Mouse (Mus musculus): ENCODE measurements around the gene Npas2. TPM values are rescaled to one million over a fixed set of nuclear protein-coding genes. Genes with fewer than 3 reads are reported as not detected.

The Npas2 gene
- polyA plus RNA-seq, 1 experiment from 2014 or later: 0.27 TPM

DNA sequence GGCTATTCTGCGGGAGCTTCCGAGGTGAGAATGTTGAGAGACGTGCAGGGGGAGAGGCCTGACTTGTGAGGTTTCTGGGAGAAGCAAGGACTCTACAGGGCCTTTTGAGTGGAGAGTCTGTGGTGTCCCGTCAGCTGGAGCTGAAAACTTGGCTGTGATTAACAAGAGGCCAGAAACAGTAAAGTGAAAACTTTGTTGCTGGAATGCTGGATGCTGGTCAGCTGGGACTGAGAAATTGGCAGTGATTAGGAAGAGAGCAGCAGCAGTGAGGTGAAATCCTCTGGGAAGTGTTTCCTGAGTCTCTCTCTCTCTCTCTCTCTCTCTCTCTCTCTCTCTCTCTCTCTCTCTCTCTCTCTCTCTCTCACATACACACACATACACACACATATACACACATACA, 148.3 kb downstream of the Npas2 start:
- 90% methylated on average over 4 of the region's 4 CpGs for WGBS
- H3K4me2 ChIP-seq (ENCODE audit: low read length): no peak overlapping the region

DNA sequence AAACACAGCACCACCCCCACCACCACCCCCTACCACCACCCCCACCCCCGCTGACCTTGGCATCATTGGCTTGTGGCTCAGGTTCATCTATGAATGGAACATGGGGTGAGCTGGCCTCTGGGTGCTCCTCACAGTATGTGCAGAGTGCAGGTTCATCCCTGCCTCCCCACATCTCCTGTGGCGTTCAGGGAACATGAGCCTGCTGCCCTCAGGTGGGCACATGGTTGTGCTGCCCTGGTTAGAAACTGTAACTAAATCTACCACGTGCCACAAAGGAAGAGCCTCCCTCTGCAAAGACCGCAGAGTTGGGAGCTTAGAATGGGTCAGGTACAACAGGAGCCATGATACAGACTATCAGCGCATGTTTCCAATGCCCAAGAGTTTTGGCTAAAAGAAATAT, 149.7 kb downstream of the Npas2 start:
- ATAC-seq (no peak), DNase-seq (ENCODE audit: low spot score) (no peak)
- Histone ChIP-seq H3K4me3 (ENCODE audit: low read depth, low read length) (no peak overlapping the region), H3K4me1 (ENCODE audit: control insufficient read depth, insufficient read depth, low read length) (no peaks in the 10 kb centered on the region), H3K9ac (ENCODE audit: low read length) (no peak overlapping the region), H3K4me2 (ENCODE audit: low read length) (no peak overlapping the region), H3K27ac (ENCODE audit: low read depth, low read length) (no peak overlapping the region), H3K27me3 (replicated peaks; ENCODE audit: control insufficient read depth, insufficient read depth, low read length) (no peaks in the 10 kb centered on the region), H3K36me3 (ENCODE audit: control insufficient read depth, insufficient read depth, low read length) (no peaks in the 10 kb centered on the region), H3K9me3 (replicated peaks; ENCODE audit: control insufficient read depth, low read length) (no peaks in the 10 kb centered on the region)
- 79% methylated on average over 5 of the region's 5 CpGs for WGBS

More for the DNA sequence above, 148.3 kb downstream of the Npas2 start:
- ATAC-seq (no peak), DNase-seq (ENCODE audit: low spot score) (no peak)
- H3K4me3 ChIP-seq (ENCODE audit: low read depth, low read length): no peak overlapping the region
- H3K27me3 ChIP-seq (replicated peaks; ENCODE audit: control insufficient read depth, insufficient read depth, low read length): no peaks in the 10 kb centered on the region
- no peaks in the 10 kb centered on the region for H3K4me1 ChIP-seq (ENCODE audit: control insufficient read depth, insufficient read depth, low read length)
- H3K9me3 ChIP-seq (replicated peaks; ENCODE audit: control insufficient read depth, low read length): no peaks in the 10 kb centered on the region
- no peak overlapping the region for H3K9ac ChIP-seq (ENCODE audit: low read length)
- H3K27ac ChIP-seq (ENCODE audit: low read depth, low read length): no peak overlapping the region
- H3K36me3 ChIP-seq (ENCODE audit: control insufficient read depth, insufficient read depth, low read length): no peaks in the 10 kb centered on the region

DNA sequence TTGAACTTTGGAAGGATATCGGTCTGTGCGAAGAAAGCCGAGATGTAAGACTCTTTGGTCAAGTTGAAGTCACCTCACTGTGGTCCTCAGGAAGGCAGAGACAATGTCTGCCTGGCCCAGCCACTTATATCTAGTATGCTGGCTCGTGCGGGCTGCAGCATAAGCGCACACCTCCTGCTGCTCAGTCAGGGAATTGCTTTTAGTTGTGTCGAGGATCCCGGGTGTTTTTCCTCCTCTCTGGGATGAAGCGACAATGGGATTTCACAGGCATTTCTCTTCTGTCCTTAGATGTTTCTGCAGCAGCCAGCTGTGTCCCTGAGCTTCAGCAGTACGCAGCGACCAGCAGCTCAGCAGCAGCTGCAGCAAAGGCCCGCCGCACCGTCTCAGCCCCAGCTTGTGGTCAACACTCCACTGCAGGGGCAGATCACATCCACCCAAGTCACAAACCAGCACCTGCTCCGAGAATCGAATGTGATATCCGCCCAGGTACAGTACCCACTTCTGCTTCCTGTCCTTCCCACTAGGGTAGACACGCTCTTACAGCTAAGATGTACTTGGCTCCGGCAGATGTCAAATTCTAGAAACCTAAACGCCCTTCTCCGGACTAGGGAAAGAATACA, 151.6 kb downstream of the Npas2 start:
- H3K27ac ChIP-seq (ENCODE audit: low read depth, low read length): no peak overlapping the region
- DNase-seq (ENCODE audit: low spot score) (peak; percentile 53), ATAC-seq (no peak)
- 60% methylated on average over 21 of the region's 21 CpGs for WGBS
- no peaks in the 10 kb centered on the region for H3K4me1 ChIP-seq (ENCODE audit: control insufficient read depth, insufficient read depth, low read length)
- H3K9ac ChIP-seq (ENCODE audit: low read length): no peak overlapping the region
- H3K9me3 ChIP-seq (replicated peaks; ENCODE audit: control insufficient read depth, low read length): no peaks in the 10 kb centered on the region
- H3K27me3 ChIP-seq (replicated peaks; ENCODE audit: control insufficient read depth, insufficient read depth, low read length): no peaks in the 10 kb centered on the region
- no peaks in the 10 kb centered on the region for H3K36me3 ChIP-seq (ENCODE audit: control insufficient read depth, insufficient read depth, low read length)
- no peak overlapping the region for H3K4me2 ChIP-seq (ENCODE audit: low read length)
- no peak overlapping the region for H3K4me3 ChIP-seq (ENCODE audit: low read depth, low read length)

DNA sequence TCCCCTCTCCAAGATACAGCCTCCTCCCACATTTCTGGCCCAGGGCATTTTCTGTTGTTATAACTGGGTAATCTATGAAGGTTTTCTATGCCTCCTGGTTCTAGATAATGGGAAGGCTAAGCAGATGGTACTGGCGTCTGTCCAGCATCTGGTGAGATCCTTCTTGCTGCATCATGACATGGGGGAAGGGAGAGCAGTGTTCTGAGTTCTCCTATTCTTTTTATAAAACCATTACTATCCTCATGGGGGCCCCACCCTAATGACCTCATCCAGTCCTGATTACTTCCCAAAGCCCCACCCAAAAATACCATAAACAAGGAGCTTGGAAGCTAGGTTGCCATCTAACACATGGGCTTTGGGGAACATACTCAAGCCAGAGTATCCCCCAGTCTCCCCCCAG, 155.5 kb downstream of the Npas2 start:
- Histone ChIP-seq H3K4me1 (ENCODE audit: control insufficient read depth, insufficient read depth, low read length) (no peaks in the 10 kb centered on the region), H3K9me3 (replicated peaks; ENCODE audit: control insufficient read depth, low read length) (no peaks in the 10 kb centered on the region), H3K27ac (ENCODE audit: low read depth, low read length) (no peak overlapping the region), H3K36me3 (ENCODE audit: control insufficient read depth, insufficient read depth, low read length) (no peaks in the 10 kb centered on the region), H3K4me3 (ENCODE audit: low read depth, low read length) (no peak overlapping the region), H3K27me3 (replicated peaks; ENCODE audit: control insufficient read depth, insufficient read depth, low read length) (no peaks in the 10 kb centered on the region), H3K4me2 (ENCODE audit: low read length) (no peak overlapping the region), H3K9ac (ENCODE audit: low read length) (no peak overlapping the region)
- DNase-seq (ENCODE audit: low spot score): peak; percentile 63
- WGBS: 69% methylated on average over 1 of the region's 1 CpGs
- no peak for ATAC-seq

GRCm38 (mm10) chr1:39349427-39349826, 155.9 kb downstream of the Npas2 start:
- H3K9me3 ChIP-seq (replicated peaks; ENCODE audit: control insufficient read depth, low read length): no peaks in the 10 kb centered on the region
- ATAC-seq (no peak), DNase-seq (ENCODE audit: low spot score) (no peak)
- no peaks in the 10 kb centered on the region for H3K36me3 ChIP-seq (ENCODE audit: control insufficient read depth, insufficient read depth, low read length)
- no peaks in the 10 kb centered on the region for H3K27me3 ChIP-seq (replicated peaks; ENCODE audit: control insufficient read depth, insufficient read depth, low read length)
- H3K4me1 ChIP-seq (ENCODE audit: control insufficient read depth, insufficient read depth, low read length): no peaks in the 10 kb centered on the region
- 84% methylated on average over 7 of the region's 7 CpGs for WGBS
- no peak overlapping the region for H3K27ac ChIP-seq (ENCODE audit: low read depth, low read length)
- no peak overlapping the region for H3K4me2 ChIP-seq (ENCODE audit: low read length)
- no peak overlapping the region for H3K9ac ChIP-seq (ENCODE audit: low read length)
- no peak overlapping the region for H3K4me3 ChIP-seq (ENCODE audit: low read depth, low read length)

GRCm38 (mm10) chr1:39361754-39362514, 168.4 kb downstream of the Npas2 start:
- 37% methylated on average over 24 of the region's 24 CpGs for WGBS
- ATAC-seq: no peak

DNA sequence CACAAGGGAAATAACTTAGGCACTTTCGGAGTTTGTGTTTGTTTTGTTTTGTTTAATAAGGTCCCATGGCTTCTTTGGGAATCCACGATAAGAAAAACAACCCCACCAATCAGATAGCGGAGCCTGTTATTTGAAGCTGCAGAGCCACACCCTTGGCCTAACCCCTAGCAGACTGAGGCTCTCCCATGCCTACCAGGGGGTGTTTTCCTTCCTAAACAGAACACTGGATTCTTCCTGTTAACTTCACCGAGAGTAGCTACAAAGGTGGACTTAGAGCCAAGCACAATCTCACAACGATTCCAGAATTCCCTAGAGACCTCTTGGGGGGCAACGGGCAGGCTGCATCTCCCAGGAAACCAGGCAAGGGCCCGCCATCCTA, 169.0 kb downstream of the Npas2 start:
- Histone ChIP-seq H3K9me3 (replicated peaks; ENCODE audit: control insufficient read depth, low read length) (no peaks in the 10 kb centered on the region), H3K9ac (ENCODE audit: low read length) (no peak overlapping the region), H3K4me2 (ENCODE audit: low read length) (no peak overlapping the region), H3K36me3 (ENCODE audit: control insufficient read depth, insufficient read depth, low read length) (no peaks in the 10 kb centered on the region), H3K4me3 (ENCODE audit: low read depth, low read length) (no peak overlapping the region), H3K4me1 (ENCODE audit: control insufficient read depth, insufficient read depth, low read length) (peaks cover 6% of the 10 kb centered on the region), H3K27ac (ENCODE audit: low read depth, low read length) (no peak overlapping the region), H3K27me3 (replicated peaks; ENCODE audit: control insufficient read depth, insufficient read depth, low read length) (no peaks in the 10 kb centered on the region)
- no peak for ATAC-seq
- 74% methylated on average over 7 of the region's 7 CpGs for WGBS
- DNase-seq (ENCODE audit: low spot score): no peak

More at GRCm38 (mm10) chr1:39361754-39362514, 168.4 kb downstream of the Npas2 start:
- Histone ChIP-seq H3K4me3 (ENCODE audit: low read depth, low read length) (no peak overlapping the region), H3K27ac (ENCODE audit: low read depth, low read length) (no peak overlapping the region), H3K36me3 (ENCODE audit: control insufficient read depth, insufficient read depth, low read length) (no peaks in the 10 kb centered on the region), H3K9me3 (replicated peaks; ENCODE audit: control insufficient read depth, low read length) (no peaks in the 10 kb centered on the region), H3K9ac (ENCODE audit: low read length) (no peak overlapping the region), H3K4me2 (ENCODE audit: low read length) (peak overlapping the region; percentile 40), H3K27me3 (replicated peaks; ENCODE audit: control insufficient read depth, insufficient read depth, low read length) (no peaks in the 10 kb centered on the region), H3K4me1 (ENCODE audit: control insufficient read depth, insufficient read depth, low read length) (peaks cover 4% of the 10 kb centered on the region)
- DNase-seq (ENCODE audit: low spot score): no peak

DNA sequence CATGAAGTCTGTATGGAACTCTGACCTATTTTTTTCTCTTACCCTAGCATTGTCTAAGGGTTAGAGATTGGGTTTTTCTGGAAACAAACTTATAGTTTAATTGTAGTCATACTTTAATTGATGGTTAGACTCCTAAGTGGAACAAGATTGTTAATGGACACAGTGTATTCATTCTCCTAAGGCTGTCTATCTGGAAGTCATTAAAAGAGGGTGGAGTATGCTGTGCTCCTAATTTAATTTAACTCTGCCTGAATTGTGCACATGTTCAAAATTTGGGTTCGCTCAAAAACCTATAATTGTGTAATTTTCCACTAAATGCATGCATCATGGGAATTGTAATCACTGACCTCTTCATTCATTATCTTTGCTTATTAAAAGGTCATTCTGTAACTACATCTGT, 172.0 kb downstream of the Npas2 start:
- Histone ChIP-seq H3K4me3 (ENCODE audit: low read depth, low read length) (no peak overlapping the region), H3K9me3 (replicated peaks; ENCODE audit: control insufficient read depth, low read length) (no peaks in the 10 kb centered on the region), H3K4me1 (ENCODE audit: control insufficient read depth, insufficient read depth, low read length) (peaks cover 16% of the 10 kb centered on the region), H3K4me2 (ENCODE audit: low read length) (no peak overlapping the region), H3K36me3 (ENCODE audit: control insufficient read depth, insufficient read depth, low read length) (peaks cover 12% of the 10 kb centered on the region), H3K9ac (ENCODE audit: low read length) (no peak overlapping the region), H3K27ac (ENCODE audit: low read depth, low read length) (no peak overlapping the region), H3K27me3 (replicated peaks; ENCODE audit: control insufficient read depth, insufficient read depth, low read length) (no peaks in the 10 kb centered on the region)
- 87% methylated on average over 1 of the region's 1 CpGs for WGBS
- DNase-seq (ENCODE audit: low spot score) (no peak), ATAC-seq (no peak)

DNA sequence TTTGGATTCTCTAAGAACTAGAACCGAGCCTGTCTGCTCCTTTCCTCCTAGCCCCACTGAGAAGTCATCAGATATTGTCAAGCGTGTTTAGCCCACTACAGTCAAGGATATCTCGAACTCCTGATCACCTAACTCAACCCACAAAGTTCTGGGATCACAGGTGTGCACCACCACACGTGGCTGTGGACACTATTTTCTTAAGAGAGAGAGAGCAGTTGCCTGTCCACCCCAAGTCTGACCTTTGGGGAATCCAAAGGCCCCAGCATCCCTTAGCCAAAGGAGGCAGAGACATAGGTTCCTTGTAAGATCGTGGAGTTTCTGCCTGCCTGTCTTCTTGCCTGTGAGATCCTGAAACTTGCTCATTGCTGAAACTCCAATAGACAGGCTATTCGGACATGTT, 173.5 kb downstream of the Npas2 start:
- WGBS: 22% methylated on average over 6 of the region's 6 CpGs
- no peak for DNase-seq (ENCODE audit: low spot score)
- peaks cover 16% of the 10 kb centered on the region for H3K4me1 ChIP-seq (ENCODE audit: control insufficient read depth, insufficient read depth, low read length)
- peak; percentile 16 for ATAC-seq
- H3K27ac ChIP-seq (ENCODE audit: low read depth, low read length): peak overlapping the region; percentile 35
- peak overlapping the region; percentile 66 for H3K9ac ChIP-seq (ENCODE audit: low read length)
- H3K4me2 ChIP-seq (ENCODE audit: low read length): peak overlapping the region; percentile 67
- peak overlapping the region; percentile 75 for H3K4me3 ChIP-seq (ENCODE audit: low read depth, low read length)
- no peaks in the 10 kb centered on the region for H3K9me3 ChIP-seq (replicated peaks; ENCODE audit: control insufficient read depth, low read length)
- no peaks in the 10 kb centered on the region for H3K27me3 ChIP-seq (replicated peaks; ENCODE audit: control insufficient read depth, insufficient read depth, low read length)
- H3K36me3 ChIP-seq (ENCODE audit: control insufficient read depth, insufficient read depth, low read length): peaks cover 27% of the 10 kb centered on the region

Measured in forebrain, embryonic 14.5 days (tissue).